Mouse (Mus musculus) testis, adult 2 months (tissue): Measurements from ENCODE around the gene Tmem91.

Source experiments
- CTCF ChIP-seq: fragments of 200-500 bp; IDR thresholded peaks from 2 replicates; pipeline ENCODE4 v1.5.1; 2012; ENCODE audit warnings: low read depth, mild to moderate bottlenecking, inconsistent platforms, low read length, moderate library complexity; ENCODE audit not compliant: control insufficient read depth, insufficient read depth, insufficient replicate concordance
- POLR2A ChIP-seq: fragments of 200-500 bp; IDR thresholded peaks from 2 replicates; pipeline ENCODE4 v1.6.1; 2012; ENCODE audit warnings: low read depth, mild to moderate bottlenecking, inconsistent platforms, low read length, moderate library complexity; ENCODE audit not compliant: control insufficient read depth

DNA sequence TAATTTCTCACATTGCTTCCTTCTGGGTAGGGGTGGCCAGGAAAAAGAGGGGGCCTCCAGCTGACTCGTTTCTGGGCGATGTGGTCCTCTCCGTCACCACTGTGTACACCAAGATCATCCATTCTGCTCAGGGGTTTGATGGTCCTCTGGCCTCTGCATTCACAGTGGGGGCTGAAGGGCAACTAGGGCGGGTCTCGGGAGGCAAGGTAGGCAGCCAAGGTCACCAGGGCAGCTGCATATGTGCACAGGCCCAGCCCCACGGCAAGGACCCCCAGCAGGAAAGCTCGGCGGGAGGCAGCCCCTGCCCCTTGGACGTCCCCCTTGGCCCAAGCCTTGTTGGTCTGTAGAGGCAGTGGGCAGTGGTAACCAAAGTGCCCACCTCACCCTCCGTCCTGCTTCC is 5.8 kb downstream of the Tmem91 start:
- no peak for TF ChIP-seq CTCF
- TF ChIP-seq POLR2A: no peak
